Mouse (Mus musculus): ENCODE data around the gene Cd44.
A peak's percentile ranks its signal among the peaks of the same experiment; 100 is the strongest.

Gene Cd44

DNA sequence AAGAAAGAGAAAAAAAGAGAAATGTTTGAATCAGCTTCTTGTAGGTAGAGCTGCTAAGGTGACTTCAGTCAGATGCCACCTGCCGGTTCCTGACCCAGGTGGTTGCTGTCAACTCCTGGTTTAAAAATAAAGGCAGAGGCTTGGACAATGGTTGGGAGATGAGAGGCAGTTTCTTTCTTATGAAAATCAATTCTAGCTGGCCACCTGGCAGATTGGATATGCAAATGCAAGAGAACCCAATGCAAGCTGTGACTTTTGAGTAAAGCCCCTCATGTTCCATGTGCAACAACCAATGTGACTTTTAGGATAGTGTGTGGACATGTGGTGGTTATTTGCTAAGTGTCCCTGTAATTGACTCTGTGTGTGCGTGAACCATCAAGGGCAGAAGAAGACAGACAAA, 33.0 kb downstream of the Cd44 start:
- no peak for DNase-seq

DNA sequence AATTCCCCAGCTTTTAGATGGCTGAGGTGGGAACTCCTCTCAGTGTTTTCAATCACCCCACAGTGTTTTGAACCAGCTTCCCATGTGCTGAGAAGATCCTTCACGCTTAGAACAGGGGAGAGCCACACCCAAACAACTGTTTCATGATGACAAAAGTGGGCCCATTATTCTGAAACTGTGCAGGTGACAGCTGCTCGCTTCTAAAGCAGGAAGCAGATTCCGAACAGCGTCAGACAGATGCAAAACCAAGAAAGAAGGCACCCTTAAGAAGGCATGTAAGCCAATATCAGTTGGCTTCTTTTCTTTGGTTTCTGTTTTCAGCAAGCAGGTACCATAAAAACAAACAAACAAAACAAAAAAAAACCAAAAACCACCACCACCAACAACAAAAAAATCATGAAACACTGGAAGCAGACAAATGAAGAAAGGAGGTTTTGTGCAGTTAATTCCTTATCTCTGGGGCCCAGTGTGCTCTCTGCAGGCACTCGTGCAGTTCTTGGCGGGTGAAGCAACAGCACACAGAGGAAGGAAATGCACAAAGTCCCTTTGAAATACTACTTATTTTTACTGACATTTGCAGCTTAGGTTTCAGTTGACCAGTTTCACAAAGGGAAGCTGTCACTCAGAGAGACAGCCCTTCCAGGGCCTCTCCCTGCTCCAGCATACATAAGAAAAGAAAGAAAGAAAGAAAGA, 33.9 kb downstream of the Cd44 start:
- DNase-seq, result no peak

DNA sequence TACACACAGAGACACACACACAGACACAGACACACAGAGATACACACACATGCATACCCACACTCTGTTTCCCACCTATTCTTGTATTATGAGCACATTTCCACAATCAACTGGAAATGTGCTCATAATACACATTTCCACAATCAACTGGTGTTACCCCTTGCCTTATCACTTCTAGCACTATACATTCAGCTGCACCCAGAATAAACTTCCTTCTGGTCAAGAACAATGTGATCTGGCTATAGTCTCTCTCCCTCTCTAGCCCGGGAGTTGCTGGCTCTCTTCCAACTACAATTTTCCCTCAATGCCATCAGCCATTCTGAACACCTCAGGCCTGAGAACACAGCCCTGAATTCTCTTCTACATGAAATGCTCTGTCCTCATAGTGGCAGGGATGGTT, 34.9 kb downstream of the Cd44 start:
- DNase-seq, result no peak

DNA sequence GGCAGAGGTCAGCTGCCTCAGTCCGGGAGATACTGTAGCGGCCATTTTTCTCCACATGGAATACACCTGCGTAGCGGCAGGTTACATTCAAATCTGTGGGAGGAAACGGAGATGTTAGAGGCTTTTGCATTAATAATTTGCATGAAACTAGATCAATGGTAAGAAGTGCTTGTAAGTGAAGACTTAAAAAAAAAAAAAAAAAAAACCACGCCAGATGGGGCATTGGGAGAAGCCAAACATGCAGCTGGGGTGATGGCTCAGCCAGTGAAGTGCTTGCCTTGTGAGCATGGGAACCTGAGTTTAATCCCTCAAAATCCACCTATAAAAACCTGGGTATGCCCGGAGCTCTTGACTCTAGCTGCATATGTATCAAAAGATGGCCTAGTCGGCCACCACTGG, 36.1 kb downstream of the Cd44 start:
- no peak for DNase-seq

DNA sequence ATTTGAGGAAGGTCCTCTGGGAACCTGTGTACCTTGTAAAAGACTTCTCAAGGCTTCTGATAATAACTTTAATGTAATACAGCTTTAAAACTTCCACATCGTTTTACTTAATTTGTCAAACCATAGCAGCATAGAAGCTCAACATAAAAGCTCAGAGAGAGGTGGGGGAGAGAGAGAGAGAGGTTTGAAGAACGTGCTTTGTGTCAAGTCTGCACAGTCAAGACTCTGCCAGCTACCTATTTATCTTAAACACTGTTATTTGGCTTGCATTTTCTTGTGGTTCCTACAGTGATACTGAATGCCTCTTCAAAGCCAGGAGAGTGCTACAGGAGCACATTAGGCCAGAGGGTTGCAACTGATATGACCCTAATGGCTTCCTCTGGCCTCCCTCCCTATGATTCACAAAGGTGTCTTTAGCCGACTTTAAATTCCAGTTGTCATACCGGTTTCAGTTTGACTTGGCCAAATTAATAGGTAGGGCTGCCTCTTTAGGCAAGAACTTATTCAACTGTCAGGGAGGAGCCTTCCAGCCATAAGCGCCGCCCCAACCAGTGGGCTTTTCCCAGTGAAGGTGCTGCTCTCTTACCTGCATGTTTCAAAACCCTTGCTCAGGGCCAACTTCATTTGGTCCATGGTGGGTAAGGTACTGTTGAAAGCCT, 36.6 kb downstream of the Cd44 start:
- DNase-seq, result no peak

DNA sequence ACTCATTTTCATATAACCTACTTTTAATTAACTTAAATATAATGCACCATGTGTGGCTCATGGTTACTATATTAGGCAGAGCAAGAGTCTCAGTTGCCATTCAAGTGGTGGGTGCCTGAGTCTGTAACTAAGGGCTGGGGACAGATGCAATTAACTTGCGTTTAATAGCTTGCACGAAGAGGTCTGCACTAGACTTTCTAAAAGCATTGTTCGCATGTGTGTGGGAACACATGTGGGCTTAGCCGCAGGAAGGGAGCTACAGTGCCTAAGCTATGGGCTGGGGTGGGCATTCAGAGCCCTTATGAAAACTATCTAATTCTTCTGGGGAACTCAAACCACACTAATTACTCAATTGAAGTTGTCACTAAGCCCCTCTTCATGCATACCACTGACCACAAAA, 37.4 kb downstream of the Cd44 start:
- no peak for DNase-seq

DNA sequence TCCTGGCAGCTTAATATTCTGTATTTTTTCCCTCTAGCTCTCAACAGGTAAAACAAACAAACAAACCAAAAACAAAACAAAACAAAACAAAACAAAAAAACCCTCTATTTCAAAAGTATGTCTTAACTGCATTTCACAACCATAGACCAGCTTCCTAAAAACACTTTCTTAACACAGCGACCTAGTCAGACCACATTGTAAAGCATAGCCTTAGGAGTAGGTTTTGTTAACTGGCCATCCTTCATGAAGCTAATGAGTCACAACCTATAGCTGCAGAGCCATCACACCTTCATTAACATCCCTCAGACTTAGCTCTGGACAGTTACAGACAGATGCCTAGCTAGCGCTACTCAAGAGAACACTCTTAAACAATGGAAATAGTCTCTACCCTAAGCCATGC, 37.9 kb downstream of the Cd44 start:
- DNase-seq, result no peak

DNA sequence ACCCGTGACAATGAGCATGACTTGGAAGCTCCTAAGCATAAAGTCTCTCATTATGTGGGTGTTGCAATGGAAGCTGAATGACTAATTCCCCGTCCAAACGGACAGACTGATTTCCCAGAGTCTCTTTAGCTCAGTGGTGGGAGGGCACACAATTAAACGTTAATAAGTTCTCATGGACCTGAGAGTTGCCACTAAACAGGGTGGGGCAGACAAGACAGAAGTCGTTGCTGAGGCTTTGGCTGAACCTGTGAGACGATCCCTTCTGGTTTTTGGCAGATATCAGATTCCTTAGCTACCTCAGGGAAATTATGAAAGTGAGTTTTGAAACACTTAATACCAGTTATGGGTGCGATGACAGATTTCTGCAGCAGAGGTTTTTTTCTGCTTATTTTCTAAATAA, 38.8 kb downstream of the Cd44 start:
- DNase-seq, result no peak

DNA sequence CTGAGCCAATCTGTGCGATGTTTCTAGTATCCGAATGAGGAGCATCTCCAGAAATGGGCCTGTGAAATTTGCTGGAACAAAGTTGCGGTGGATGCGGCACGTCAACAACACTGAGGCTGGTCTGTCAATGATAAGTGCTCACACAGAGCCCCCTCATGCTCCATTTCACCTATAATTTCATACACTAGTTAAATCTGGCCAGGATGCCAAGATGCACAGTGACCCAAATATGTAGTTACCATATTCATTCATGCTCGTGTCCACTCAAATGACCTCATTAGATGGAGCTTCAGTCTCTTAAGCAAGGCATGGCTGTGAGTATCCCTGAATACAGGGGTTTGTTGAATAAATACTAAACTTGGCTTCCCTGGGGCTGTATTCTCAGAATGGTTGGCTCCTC, 43.2 kb downstream of the Cd44 start:
- no peak for DNase-seq

DNA sequence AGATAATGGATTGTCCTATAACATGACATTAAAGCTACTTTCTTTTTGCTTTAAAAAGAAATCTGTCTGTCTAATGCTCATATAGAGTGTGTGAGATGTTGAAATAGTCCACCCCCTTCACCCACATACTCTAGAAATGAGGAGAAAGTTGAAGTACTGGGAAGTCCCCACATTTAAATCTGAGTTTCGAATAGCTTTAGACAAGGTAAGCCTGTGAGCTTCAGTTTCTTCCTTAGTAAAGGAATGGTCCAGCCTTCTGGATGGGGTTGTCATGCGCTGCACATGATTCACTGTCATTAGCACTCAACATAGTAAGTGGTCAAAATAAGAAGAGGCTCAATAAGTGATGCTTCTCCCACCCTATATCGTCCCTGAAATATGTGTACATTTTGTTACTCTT, 48.2 kb downstream of the Cd44 start:
- no peak for DNase-seq

DNA sequence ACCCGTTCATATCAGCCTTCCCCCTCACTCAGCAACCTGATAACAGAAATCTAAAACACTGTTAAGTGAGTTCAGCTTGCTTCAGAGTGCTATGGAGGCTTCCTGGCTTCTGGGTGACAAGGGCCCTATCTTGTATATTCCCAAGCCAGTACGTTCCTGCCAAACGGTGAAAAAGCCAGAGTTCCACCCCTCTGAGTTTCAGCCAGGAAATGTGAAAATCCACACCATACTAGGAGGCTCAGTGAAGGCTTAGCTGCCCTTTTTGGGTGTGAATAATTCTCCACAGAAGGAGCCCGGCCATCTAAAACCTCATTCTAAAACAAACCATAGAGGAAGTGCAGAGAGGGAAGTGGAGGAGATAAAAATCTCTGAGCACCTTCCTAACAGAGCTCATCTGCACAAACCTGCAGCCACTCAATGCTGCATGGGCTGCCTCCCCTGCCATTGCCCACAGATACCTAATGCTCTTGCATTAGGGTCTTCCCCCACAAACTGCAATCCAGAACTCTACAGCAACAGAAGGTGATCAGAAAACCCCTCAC, 49.5 kb downstream of the Cd44 start:
- no peak for DNase-seq

DNA sequence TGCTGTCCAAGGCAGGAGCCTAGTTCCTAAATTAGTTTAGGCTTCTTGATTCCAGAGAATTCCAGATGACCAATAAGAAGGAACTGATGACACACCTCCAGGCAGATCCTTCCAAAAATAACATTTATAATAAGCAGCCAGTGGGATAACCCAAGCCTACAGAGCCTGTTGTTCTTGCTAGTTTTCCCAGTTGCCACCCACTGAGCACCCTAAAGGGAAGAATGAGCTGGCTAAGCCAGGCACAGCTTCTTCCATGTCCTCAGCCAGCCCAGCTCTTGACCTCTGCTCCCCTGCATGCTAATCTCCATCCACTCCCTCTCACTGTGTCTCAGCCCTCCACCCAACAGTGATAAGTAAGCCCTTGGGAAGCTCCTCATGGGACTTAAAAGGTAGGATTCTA, 51.4 kb downstream of the Cd44 start:
- DNase-seq, result no peak

DNA sequence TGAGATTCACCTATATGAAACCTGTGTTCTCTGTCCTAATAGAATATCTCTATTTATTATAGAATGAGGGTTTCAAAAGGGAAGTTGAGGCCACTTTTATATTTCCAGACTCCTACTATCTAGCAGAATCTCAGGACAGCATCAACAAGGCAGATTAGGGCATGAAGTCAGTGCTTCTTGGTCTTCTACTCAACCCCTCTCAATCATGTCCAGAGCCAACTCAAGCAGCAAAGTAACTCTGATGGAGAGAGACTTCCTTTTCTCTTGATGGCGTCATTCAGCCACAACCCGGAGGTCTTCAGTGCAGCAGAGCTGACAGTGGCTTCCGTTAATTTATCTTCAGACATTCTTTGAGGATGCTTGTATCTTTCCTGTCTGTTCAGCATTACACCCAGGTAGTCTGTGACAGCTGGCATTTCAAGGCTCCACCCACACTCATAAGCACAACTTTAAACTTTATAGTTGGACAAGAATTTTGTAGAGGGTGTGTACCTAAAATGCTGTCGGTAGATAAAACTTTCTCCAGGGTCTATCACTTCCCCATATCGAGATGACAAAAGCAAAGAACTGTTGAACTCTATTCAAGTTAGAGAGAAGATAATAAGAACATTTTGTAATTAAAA, 52.5 kb downstream of the Cd44 start:
- DNase-seq, result no peak

DNA sequence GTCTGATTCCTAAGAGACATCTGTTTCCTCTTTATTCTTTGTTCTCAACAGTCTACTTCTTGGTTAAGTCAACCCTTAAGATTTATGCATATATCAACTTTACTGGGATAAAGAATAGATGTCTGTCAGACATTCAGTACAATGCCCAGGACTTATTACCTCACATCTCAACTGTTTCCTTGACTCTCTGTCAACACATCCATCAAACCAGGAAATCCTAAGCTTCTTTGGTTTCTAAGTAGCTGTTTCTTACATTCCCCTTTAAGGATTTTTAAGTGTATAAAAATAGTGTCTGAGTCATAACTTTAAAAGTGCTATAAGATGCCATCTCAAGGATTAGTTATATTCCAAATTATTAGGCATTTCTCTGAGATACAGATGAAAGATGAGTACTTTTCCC, 60.2 kb downstream of the Cd44 start:
- no peak for DNase-seq

DNA sequence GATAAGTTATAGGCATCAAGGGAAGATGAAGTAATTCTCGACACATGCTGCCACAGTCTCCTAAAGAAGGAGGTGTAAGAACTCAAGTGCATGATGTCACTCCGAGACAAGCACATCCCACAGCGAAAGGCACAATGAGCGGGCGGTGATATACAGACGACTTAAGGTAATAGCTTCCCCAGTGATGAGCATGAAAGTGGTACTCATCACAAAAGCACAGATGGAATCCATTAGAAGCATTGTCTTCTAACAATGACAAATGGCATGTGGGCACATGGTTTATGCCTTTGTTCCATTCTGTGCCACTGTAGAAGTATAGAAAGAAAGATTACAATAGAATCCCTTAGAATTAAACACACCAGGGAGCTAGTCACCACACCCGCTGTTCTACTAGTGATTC, 63.3 kb downstream of the Cd44 start:
- DNase-seq, result no peak

DNA sequence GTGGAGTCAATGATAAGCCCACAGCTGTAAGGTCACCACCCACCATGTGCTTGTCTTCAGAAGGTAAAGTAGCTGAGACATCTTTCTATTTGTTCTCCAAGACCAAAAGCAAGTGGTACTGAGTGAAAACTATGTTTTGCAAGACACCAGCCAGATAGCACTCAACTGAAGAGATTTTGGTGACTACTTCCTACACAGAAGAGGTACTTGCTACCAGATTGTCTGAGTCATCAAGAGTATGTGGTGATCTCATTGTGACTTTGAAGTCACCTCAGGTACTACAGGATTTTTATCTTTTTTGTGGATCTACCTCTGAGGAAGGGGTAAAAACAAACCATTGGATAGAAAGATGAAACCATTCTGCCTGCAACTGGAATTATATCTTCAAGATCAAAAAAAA, 69.9 kb downstream of the Cd44 start:
- DNase-seq, result no peak

DNA sequence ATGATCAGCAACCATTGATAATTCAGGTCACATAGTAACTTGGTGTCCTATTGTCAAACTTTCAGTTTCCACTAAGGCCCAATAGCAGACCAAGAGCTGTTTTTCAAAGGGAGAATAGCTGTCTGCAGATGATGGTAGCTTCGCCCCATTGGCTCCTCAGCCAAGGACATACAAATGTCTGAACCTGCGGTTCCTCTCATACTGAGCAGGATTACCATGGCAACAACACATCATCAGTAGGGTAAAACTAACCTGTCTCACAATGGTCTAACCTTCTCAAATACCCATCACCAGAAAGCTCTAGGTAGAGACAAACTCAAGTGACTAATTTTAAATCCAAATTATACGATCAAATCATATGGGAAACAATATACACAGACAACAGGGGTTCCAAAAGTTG, 72.3 kb downstream of the Cd44 start:
- peak; percentile 65 for DNase-seq

DNA sequence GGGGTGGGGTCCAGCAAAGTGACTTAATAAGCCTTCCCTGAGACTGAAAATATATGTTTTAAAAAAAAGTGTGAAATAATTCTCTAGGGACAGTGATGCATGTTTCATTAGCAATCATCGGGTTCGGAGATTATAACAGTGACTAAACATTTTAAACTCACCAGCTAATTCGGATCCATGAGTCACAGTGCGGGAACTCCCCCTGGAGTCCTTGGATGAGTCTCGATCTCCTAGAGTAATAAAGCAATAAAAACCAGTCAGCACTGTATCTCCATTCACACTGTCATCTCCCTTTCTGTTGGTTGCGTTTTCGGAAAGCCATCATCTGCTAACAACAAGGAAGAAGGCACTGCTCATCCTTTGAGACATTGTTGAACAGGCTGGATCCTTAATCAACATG, 73.1 kb downstream of the Cd44 start:
- no peak for DNase-seq

DNA sequence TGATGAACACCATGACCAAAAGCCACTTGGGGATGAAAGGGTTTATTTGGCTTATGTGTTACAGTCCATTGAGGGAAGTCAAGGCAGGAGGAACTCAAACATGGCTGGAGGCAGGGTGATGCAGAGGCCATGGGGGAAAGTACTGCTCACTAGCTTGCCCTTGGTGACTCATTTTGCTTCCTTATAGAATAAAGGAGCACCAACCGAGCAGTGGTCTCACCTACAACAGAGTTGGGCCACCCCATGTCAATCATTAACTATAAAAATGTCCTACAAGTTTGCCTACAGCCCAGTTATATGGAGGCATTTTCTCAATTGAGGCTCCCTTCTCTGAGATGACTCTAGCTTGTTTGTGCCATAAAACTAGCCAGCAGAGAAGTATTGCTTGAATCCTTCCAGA, 73.6 kb downstream of the Cd44 start:
- no peak for DNase-seq

DNA sequence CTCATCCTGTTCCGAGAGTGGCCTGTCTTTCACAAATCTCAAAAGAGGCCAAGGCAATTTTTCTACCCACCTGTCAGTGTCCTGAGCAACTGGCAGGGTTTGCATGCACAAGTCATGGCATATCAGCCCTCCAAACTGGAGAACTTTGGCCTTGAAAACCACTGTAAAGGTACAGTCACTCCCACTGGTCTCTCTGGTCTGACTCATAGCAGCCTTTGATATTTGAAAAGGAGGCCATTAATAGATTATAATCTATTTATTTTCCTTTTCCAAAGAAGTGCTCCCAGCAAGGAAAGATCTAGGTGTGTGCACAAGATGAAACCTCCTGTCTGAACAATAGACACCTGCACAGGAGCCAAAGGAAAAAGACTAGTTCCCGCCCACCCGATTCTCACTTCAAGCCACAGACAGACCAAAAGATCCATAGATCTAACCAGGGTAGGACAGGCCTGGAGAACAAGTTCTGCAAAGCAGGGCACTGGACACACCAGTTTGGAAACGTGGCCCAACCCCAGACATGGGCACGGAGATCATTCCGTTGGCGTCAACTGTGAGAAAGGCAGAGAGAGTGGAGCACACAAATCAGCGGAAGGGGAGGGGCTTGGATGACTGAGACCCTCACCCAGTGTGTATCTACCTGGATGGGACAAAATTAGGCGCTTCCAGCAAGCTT, 75.4 kb downstream of the Cd44 start:
- no peak for DNase-seq

DNA sequence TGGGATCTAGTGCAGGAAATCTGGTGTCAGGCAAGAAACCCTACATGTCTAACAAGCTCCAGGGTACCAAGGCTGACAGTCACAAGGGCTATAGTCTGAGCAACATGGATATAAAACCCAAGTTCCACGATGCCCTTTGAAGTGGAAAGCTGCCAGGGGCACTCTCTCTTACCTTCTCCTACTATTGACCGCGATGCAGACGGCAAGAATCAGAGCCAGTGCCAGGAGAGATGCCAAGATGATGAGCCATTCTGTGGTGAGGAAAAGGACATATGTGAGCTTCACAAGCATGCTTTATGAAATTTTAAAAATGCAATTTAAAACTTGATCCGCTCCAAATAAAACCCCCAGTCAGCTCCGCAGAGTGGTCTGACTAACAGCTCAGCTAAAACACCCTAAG, 79.4 kb downstream of the Cd44 start:
- DNase-seq, result no peak

DNA sequence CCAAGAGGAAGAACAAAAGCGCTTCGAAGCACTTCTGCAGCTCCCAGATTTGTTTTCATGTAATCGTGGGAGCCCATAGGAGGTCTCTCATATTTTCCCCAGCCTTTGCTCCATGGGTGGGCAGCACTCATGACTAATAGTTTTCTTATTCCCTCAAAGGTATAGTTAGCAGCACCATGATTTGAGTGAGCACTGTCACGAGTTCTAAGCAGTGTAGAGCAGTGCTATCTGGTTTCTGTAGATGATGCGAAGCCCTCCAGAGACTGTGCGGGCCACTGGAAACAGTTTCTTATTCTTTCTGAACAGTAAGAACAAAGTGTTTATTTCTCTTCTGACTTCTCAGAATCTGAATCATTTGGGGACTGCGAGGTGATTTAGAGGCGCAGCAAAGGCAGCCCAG, 80.7 kb downstream of the Cd44 start:
- DNase-seq, result no peak

DNA sequence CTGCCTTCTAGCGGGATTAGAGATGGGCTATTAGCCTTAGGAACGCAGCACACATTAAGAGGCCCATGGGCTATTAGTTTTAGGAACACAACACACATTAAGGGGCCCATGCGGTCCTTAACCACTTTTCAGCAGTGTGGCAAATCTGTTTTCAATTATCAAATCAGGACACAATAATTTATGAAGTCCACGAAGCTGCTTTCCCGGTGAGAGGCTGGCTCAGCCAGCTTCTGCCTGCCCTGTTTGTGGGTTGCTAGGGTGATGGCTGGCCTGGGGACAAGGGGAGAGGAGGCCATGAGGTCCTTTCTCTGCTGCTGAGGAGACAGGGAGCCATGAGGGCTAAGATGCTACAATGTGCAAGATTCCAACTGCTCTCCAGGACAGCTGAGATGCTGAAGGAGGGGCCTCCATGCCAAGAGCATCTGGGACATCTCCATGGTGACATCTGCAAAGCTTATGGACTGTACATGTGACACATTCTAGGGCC, 81.2 kb downstream of the Cd44 start:
- DNase-seq, result peak; percentile 12
